Mouse (Mus musculus) intestine, embryonic 16.5 days (tissue): Measurements from ENCODE around the gene 1700025C18Rik. TPM values are rescaled to one million over a fixed set of nuclear protein-coding genes. Genes with fewer than 3 reads are reported as not detected.

ENCODE experiments used
- ATAC-seq: fragments of 200-750 bp; cut with Nextera tagmentation; 2 replicates; pipeline ENCODE4 v1.8.0; 2017; ENCODE audit warnings: moderate TSS enrichment, moderate library complexity
- H3K27ac ChIP-seq: fragments of 300-500 bp; sonication (generic); 2 replicates; pipeline ENCODE4 v1.5.1; 2014; ENCODE audit warnings: mild to moderate bottlenecking, low read length
- H3K27me3 ChIP-seq: fragments of 300-500 bp; sonication (generic); replicated peaks from 2 replicates; pipeline ENCODE4 v1.6.1; 2014; ENCODE audit warnings: low read length, control low read depth, mixed read lengths; ENCODE audit not compliant: control insufficient read depth, insufficient read depth
- H3K36me3 ChIP-seq: fragments of 300-500 bp; sonication (generic); 2 replicates; pipeline ENCODE4 v1.6.1; 2014; ENCODE audit warnings: low read length, control low read depth; ENCODE audit not compliant: control insufficient read depth, insufficient read depth
- H3K4me1 ChIP-seq: fragments of 300-500 bp; sonication (generic); 2 replicates; pipeline ENCODE4 v1.6.1; 2014; ENCODE audit warnings: low read length, control low read depth, mixed read lengths; ENCODE audit not compliant: control insufficient read depth, insufficient read depth
- H3K4me2 ChIP-seq: fragments of 300-500 bp; sonication (generic); 2 replicates; pipeline ENCODE4 v1.6.1; 2014; ENCODE audit warnings: low read depth, low read length, control low read depth
- H3K4me3 ChIP-seq: fragments of 300-500 bp; sonication (generic); 2 replicates; pipeline ENCODE4 v1.5.1; 2014; ENCODE audit warnings: mild to moderate bottlenecking, low read length
- H3K9ac ChIP-seq: fragments of 300-500 bp; sonication (generic); 2 replicates; pipeline ENCODE4 v1.6.1; 2014; ENCODE audit warnings: low read depth, low read length
- H3K9me3 ChIP-seq: fragments of 300-500 bp; sonication (generic); 2 replicates; pipeline ENCODE4 v1.6.1; 2016; ENCODE audit warnings: low read length, control low read depth; ENCODE audit not compliant: control insufficient read depth
- WGBS: fragments of 180-500 bp; shearing (Covaris S2); extraction: QIAGEN DNeasy Blood & Tissue Kit; methylation state at CpG from one replicate; pipeline ENCODE4 v1.1.7; 2014; 5-methylcytosine and 5-hydroxymethylcytosine counted together
- polyA plus RNA-seq: library from polyadenylated mRNA; unstranded; fragments of >200 nt; fragmentation: Nextera tagmentation; extraction: Ambion mirVana; gene quantifications from 2 replicates; pipeline ENCODE4 v1.2.1, GENCODE M21; 2015

1700025C18Rik gene
- polyA plus RNA-seq: not detected in 2 replicates

DNA sequence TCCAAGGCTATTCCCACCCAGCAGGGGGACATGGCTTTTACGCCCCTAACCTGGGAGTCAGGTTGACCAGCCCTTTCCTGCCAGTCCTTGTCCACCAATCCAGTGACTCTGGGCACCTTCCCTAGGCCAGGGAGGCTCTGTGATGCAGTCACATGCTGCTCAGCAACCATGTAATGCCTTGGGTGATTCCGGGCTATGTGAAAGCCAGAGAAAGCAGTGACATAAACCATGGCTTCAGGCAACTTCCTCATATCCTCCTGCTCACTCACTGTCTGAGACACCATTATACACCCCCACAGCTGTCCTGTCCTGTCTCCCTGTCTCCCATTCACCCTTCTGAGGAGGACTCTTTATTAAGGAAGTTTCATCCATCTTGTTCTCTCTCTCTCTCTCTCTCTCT, at the start of gene 1700025C18Rik:
TSS of gene 1700025C18Rik (minus strand) at position 101 of the 400 bp plus-strand sequence.
- H3K4me2 ChIP-seq: no peak within 1 kb of the TSS
- no peak within 1 kb of the TSS for H3K4me3 ChIP-seq
- 62% methylated on average over 2 of the region's 2 CpGs for WGBS
- no peaks in the 10 kb centered on the region for H3K9me3 ChIP-seq
- ATAC-seq: no peak
- H3K9ac ChIP-seq: no peak within 1 kb of the TSS
- no peak within 1 kb of the TSS for H3K27ac ChIP-seq
- no peaks in the 10 kb centered on the region for H3K4me1 ChIP-seq
- no peaks in the 10 kb centered on the region for H3K36me3 ChIP-seq
- H3K27me3 ChIP-seq: peaks cover 3% of the 10 kb centered on the region; the same call in 1 of the 2 replicates

DNA sequence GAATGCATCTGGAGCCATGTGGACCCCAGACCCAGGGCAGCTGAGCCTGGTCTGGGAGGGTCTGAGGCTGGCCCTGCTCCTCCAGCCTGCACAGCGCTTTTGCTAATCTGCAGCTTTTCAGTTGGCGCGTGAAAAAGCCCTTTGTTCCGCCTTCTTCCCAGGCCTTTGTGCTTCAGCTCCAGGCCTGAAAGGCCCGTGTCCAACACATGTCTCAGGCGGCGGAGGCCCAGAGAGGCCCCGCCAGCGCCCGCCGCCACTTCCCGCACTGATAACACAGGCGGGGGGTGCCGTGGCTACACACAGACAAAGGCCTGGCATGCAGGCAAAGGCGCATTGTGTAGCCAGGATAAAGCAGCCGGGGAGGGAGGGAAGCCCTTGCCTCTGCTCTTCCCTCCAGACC, 45.5 kb upstream of the 1700025C18Rik start:
- 25% methylated on average over 16 of the region's 16 CpGs for WGBS
- H3K27me3 ChIP-seq: peaks cover 4% of the 10 kb centered on the region; the same call in 1 of the 2 replicates
- no peak overlapping the region for H3K4me3 ChIP-seq
- ATAC-seq: peak; percentile 60
- H3K9ac ChIP-seq: no peak overlapping the region
- no peak overlapping the region for H3K4me2 ChIP-seq
- no peaks in the 10 kb centered on the region for H3K36me3 ChIP-seq
- H3K27ac ChIP-seq: no peak overlapping the region
- H3K9me3 ChIP-seq: no peaks in the 10 kb centered on the region
- no peaks in the 10 kb centered on the region for H3K4me1 ChIP-seq

DNA sequence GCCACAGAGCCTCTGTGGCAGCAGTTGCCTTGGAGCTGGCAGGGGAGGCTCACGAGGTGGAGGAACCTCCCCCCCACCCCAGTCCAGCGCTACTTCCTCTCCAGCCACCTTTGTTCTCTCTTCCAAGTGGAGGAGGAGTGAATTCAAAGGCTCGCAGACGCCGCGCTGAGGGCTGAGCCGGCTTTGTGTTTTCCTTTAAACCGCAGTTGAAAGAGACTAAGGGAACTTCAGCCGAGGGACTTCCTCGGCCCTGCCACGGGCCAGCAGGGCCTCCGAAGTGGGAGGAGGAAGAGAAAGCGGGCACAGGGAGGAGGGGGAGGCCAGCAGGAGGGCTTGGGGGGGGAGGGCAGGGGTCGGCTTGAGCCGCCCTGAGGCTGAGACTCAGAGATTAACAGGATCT, 43.0 kb upstream of the 1700025C18Rik start:
- H3K9me3 ChIP-seq: no peaks in the 10 kb centered on the region
- H3K27ac ChIP-seq: no peak overlapping the region
- no peak overlapping the region for H3K4me3 ChIP-seq
- H3K36me3 ChIP-seq: no peaks in the 10 kb centered on the region
- no peaks in the 10 kb centered on the region for H3K4me1 ChIP-seq
- H3K4me2 ChIP-seq: 0 out of 2 replicates have a peak overlapping the region, but pooled peaks have one; percentile 30
- 0 out of 2 replicates have a peak overlapping the region, but pooled peaks have one; percentile 19 for H3K9ac ChIP-seq
- ATAC-seq: no peak
- H3K27me3 ChIP-seq: peaks cover 4% of the 10 kb centered on the region; the same call in 1 of the 2 replicates
- WGBS: 2% methylated on average over 15 of the region's 15 CpGs

DNA sequence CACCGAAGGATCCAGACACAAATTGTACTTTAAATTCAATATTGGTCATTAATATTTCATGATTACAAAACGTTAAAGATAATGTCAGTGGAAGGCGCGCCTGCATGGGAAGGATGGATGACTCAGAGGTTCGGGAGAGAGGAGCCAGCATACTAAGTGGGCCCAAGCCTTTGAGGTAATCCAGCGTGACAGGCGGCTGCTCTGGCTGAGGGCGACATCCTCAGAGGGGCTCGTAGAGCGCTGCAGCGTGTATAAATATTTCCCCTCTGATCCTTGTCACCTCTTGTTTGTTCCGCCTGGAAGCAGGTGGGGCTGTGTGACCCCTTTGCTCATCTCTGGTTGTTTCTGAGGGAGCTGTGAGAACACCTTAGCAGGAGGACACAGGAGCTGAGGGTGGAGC, 40.9 kb upstream of the 1700025C18Rik start:
- WGBS: 37% methylated on average over 12 of the region's 12 CpGs
- Histone ChIP-seq H3K27ac (no peak overlapping the region), H3K4me1 (no peaks in the 10 kb centered on the region), H3K36me3 (no peaks in the 10 kb centered on the region), H3K27me3 (peaks cover 6% of the 10 kb centered on the region; the same call in 1 of the 2 replicates), H3K9me3 (no peaks in the 10 kb centered on the region), H3K9ac (no peak overlapping the region), H3K4me3 (no peak overlapping the region), H3K4me2 (no peak overlapping the region)
- ATAC-seq: no peak

DNA sequence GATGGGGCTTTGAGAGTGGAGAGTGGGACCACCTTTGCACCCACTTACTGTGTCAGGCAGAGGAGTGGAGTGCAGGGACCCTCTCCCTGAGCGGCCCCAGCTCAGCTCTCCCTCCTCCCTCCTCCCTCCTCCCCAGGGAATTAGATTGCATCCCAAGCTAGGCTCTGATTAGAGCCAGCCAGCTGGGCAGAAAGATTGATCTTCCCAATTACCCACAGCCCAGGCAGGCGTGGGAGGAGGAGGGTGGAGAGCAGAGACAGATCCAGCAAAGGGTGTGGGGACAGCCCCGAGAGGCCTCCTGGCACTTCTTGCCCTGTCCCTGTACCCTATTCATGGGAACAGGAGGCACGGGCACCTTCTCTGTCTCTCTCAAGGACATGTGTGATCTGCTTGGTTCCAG, 38.6 kb upstream of the 1700025C18Rik start:
- 46% methylated on average over 4 of the region's 4 CpGs for WGBS
- no peak overlapping the region for H3K4me2 ChIP-seq
- H3K36me3 ChIP-seq: no peaks in the 10 kb centered on the region
- no peaks in the 10 kb centered on the region for H3K9me3 ChIP-seq
- no peak for ATAC-seq
- H3K27me3 ChIP-seq: peaks cover 3% of the 10 kb centered on the region; the same call in 1 of the 2 replicates
- no peak overlapping the region for H3K27ac ChIP-seq
- no peak overlapping the region for H3K9ac ChIP-seq
- no peaks in the 10 kb centered on the region for H3K4me1 ChIP-seq
- H3K4me3 ChIP-seq: no peak overlapping the region

DNA sequence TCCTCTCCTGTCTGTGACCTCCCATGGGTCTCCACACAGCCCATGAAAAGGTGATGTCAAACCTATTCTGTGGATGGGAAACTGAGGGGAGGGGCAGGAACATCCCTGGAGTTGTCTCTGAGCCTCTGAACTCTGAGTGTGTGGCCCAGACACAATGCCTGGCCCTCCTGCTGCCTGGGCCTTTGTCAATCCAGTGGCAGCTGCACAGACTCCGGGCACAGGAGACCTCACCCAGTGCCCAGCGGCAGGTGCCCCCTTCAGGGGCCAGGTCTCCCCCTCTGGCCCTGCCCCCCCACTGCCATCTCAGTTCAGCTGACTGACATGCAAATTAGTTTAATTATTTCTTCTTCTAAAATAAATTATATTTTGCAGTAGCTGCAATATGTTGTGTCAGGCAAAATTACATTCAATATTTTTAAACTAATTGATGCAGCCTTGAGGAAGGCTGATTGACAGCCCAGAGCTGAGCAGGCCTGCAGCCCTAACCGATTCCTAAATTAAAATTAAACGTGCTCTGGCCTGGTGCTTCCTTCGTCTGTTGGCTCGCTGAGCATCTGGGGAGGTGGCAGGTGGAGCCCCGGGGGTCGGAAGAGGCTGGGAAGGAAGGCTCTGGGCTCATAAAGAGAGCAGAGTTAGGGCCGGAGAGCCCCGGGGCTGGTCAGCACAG, 36.5 kb upstream of the 1700025C18Rik start:
- Histone ChIP-seq H3K36me3 (no peaks in the 10 kb centered on the region), H3K4me3 (no peak overlapping the region), H3K9me3 (no peaks in the 10 kb centered on the region), H3K4me1 (no peaks in the 10 kb centered on the region), H3K4me2 (no peak overlapping the region), H3K9ac (no peak overlapping the region), H3K27me3 (peaks cover 3% of the 10 kb centered on the region; the same call in 1 of the 2 replicates), H3K27ac (no peak overlapping the region)
- 51% methylated on average over 10 of the region's 10 CpGs for WGBS
- ATAC-seq: no peak

DNA sequence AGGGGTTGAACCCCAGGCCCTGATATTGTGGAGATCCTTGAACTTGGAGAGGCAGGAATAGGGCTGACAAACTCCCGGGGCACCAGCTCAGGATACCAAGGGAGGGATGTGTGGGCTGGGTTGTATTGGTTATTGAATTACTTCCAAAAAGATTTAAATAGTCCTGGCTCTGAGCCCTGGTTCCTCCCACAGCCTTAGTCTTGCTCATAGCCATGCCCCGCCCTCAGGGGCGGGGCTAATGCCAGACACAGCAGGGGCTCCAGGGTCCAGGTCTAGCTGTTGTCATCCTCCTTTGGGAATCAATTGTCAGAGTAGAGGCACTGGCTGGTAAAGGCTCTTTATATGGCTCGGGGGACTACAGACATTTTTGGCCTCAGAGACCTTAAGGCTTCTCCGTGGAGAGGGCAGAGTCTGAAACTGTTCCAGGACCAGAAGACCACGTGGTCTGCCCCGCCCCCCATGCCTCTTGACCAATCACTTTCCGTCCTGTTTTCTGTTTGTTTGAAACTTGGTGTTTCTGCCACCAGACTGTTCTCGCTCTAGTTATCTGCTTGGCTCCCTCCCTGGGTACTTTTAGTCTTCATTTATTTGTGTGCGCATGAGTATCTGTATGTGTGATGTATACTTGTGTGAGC, 30.8 kb upstream of the 1700025C18Rik start:
- WGBS: 29% methylated on average over 10 of the region's 10 CpGs
- H3K4me3 ChIP-seq: no peak overlapping the region
- 0 out of 2 replicates have a peak, but pooled peaks cover 4% of the 10 kb centered on the region for H3K4me1 ChIP-seq
- H3K27me3 ChIP-seq: peaks cover 39% of the 10 kb centered on the region
- no peak overlapping the region for H3K27ac ChIP-seq
- H3K9me3 ChIP-seq: no peaks in the 10 kb centered on the region
- H3K4me2 ChIP-seq: no peak overlapping the region
- ATAC-seq: no peak
- no peak overlapping the region for H3K9ac ChIP-seq
- no peaks in the 10 kb centered on the region for H3K36me3 ChIP-seq

DNA sequence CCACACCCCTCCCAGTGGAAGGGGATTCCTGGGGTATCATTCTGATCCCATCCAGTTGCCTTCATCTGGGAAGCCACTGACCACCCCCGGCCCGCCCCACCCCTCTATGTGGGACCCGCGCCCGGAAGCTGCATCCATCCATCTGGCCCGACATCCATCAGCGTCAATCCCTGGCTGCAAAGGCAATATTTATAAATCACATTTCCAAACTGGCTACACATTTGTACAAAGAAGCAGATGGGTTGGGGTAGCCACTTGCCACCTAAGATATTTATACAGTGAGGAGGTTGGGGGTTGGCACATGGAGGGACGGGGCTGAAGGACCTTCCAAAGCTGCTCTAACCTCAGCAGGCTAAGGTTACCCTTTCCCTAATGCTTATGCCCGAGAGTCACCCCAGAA, 30.2 kb upstream of the 1700025C18Rik start:
- Histone ChIP-seq H3K4me3 (no peak overlapping the region), H3K4me2 (no peak overlapping the region), H3K4me1 (0 out of 2 replicates have a peak, but pooled peaks cover 4% of the 10 kb centered on the region), H3K9ac (no peak overlapping the region), H3K27ac (no peak overlapping the region), H3K36me3 (no peaks in the 10 kb centered on the region), H3K9me3 (no peaks in the 10 kb centered on the region), H3K27me3 (peaks cover 45% of the 10 kb centered on the region)
- 70% methylated on average over 9 of the region's 9 CpGs for WGBS
- ATAC-seq: no peak

DNA sequence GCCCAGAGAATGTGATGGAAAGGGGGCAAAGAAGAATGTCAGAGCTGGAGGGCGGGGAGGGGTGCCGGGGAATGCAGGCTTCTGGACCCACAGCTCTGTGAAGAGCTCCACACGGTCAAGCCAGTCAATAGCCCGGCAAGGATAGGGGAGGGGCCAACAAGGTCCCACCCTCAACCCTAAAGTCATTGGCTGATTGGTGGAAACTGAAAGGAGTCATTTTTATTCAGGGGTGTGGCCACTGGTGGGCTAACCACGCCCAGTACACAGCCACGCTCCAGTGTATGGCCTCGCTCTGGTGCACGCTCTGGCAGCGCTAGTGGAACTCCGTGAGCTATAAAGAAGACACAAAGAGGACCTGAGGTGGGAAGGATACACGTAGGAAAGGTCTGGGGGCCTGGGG, 23.2 kb upstream of the 1700025C18Rik start:
- H3K4me3 ChIP-seq: no peak overlapping the region
- H3K27ac ChIP-seq: no peak overlapping the region
- no peak overlapping the region for H3K9ac ChIP-seq
- H3K4me2 ChIP-seq: no peak overlapping the region
- H3K27me3 ChIP-seq: peaks cover 89% of the 10 kb centered on the region
- peak; percentile 39; the same call in 1 of the 2 replicates for ATAC-seq
- H3K4me1 ChIP-seq: peaks cover 5% of the 10 kb centered on the region; the same call in 1 of the 2 replicates
- 22% methylated on average over 11 of the region's 11 CpGs for WGBS
- H3K36me3 ChIP-seq: no peaks in the 10 kb centered on the region
- no peaks in the 10 kb centered on the region for H3K9me3 ChIP-seq
